Mouse (Mus musculus) thymus, postnatal 10 days (tissue): ENCODE measurements around the gene Zfp36l1.

Experiments used
- DNase-seq, 2 experiments: peaks; one replicate each; pipeline ENCODE4 v3.0.0; 2021; ENCODE audit warnings: low spot score in 2 of 2

Zfp36l1 gene

DNA sequence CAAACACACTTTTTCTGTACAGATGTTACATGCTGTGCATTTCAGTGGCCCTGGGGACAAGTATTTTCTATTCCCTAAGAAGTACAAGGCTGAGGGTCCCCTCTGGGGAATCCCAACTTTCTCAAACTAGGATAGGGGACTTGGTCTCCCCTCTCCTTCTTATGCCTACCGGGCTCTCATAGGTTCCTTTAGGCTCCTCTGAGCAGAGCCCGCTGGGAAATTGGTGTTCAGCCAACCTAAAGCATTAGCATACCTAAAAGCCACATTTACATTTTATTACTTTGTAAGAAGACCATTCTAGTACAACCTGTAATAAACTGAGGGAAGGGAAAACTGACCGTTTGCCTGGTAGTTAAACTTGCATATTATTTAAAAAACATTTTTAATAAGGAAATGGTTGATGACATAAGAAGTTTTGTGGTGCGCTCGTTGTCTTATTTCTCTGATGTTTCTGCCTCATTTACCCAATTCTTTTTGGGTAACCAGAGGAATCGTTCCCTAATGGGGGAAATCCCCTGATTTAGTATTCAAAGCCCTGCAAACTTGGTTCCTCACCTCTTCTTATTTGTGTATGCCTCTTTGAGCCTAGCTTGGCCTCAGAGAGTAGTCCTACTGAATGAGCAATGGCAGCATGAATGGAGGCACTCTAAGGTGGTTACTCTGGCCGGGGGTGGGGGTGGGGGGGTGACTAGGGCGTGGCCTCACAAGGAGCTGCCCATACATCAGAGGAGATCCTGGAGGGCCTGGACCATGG lies 42.1 kb downstream of the Zfp36l1 start:
- no peak for DNase-seq

DNA sequence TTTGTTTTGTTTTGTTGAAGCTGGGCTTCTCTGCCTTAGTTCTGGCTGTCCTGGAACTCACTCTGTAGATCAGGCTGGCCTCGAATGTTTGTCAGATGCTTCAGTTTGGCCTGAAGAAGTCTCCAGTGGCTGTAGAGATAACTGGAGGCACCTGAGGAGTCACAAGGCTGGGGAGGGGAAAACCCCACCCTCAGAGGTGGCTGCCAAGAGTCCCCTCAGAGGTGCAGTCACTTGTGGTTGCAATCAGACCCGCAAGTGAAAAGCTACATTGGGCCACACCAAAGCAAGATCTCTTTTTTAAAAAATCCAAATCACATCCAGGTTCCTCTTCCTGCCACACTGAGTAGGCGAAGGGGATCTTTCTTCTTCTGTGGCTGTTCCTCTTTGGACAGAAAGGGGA lies 43.8 kb downstream of the Zfp36l1 start:
- DNase-seq = no peak

DNA sequence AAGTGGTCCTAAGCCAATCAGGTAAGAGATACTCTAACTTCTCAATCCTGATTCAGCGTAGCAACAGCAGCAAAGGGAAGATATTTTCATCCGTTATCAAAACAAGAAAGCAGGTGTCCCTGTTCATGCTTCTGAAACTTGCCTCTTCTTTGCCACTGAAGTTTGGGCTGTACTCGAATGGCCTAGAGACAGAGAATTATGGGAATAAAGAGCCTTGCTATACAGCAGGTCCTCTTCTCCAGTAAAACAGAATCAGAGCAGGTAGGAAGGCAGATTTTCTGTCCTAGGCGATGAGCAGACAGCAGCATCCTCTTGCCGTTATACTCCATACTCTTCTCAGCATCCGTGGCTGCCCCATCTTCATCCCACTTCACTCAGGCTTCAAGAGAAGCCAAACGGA lies 44.8 kb downstream of the Zfp36l1 start:
- no peak for DNase-seq

DNA sequence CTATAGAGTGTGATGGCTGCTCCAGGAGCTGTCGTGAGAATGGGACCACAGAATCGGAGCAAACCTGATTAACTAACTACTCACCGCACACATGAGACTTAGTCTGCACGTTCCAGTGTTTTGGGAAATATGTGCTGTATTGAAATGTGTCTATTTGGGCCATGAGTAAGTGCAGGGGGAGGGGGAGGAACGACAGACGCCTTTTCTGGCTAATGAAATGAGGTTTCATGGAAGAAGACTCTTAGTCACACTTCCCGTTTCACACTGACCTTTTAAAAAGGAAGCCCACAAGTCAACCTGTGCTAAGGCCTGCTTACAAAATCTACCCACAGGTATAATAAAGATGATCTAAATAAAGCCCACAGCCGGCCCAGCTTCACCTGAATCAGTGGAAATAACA lies 47.8 kb downstream of the Zfp36l1 start:
- no peak for DNase-seq

DNA sequence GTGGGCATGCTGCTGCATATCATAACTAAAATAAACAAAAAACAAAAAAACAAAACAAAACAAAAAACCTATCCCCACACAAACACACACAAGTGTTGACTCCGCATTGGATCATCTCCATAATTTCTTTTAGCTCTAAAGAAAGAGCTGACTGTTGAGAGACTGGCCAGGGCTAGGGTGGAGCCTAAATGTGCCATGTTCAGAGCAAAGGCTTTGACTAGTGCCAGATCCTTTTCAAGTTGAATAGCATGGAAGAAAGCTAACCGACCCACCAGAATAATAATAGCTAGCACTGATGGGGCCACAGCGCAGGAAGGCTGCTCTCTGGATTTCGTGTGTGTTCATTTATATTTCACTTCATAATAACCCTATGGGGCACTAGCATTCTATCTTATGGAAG lies 48.5 kb downstream of the Zfp36l1 start:
- DNase-seq = no peak

DNA sequence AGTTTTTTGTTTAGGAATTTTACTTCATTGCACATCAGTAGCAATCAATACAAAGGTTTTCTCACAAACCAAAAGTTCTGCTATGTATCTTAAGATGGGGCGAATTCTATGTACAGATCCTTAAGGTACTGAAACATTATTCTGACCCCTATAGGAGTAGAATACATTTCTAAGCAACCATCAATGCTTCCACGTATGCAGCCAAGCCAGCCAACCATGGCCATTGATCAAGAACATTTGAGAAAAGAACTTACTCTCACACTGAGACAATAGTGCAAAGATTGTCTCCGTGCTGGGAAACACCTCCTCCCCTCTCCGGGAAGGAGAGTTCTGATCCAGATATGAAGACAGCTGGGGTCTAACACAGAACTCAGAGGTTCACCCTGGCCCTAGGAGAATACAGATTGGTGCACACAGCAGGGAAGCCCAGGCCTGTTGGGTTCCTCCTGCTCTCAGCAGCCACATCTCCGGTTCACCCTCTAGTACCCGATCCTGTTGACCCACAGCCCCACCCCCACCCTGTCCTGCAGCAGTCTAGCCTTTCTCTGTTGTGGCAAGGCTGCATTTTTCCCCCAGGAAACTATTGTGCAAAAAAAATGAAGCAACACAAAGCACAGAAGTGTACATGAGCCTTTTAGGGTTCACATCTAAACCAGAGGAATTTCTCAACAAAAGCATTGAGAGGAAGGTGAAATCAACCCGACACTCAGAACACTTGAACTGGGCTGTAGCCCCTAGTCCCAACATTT lies 49.2 kb downstream of the Zfp36l1 start:
- no peak for DNase-seq

DNA sequence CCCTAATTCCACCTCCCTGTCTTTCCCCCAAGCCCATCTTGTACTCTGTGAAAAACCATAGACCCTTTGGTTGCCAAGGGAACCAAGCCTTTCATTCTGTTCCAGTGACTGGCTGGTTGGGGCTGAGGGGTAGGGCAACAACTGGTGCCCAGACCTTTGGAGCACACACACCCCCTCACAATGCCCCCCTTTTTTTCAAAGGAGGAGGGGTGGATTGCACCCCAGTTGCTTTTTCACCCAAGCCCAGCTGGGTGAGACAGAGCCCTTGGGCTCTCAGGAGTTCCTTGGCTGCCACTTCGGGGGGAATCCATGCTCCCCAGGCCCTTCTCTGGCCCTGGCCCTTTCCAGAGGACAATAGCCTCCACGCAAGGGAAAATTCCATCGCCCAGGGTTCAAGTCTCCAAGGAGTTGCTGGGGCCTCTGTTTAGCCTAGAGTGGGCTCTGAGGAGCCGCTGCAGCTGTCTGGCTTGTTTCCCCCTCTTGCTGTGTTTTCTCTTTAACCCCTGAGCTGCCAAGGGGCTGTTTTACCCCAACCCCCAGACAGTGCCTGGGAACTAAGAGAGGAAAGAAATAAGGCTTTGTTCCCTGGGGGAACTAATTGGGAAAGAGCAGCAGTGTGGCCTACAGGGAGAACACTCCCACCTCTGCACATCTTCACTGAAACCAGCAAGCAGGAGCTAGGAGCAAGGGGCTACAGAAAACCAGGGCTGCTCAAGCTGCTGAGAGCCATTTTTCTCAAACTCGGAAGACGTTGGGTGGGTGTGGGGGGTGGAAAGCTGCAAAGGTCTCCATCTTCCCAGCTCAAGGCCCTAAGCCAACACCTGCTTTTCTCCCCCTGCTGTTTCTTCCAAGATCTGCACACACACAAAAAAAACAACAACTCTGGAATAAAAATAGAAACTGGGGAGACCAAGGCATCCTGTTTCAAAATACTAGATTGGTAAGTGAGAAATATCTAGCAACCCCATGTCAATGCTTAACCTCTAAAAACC lies 50.1 kb downstream of the Zfp36l1 start:
- peak in 1 of 2 experiments; percentile 26 for DNase-seq

DNA sequence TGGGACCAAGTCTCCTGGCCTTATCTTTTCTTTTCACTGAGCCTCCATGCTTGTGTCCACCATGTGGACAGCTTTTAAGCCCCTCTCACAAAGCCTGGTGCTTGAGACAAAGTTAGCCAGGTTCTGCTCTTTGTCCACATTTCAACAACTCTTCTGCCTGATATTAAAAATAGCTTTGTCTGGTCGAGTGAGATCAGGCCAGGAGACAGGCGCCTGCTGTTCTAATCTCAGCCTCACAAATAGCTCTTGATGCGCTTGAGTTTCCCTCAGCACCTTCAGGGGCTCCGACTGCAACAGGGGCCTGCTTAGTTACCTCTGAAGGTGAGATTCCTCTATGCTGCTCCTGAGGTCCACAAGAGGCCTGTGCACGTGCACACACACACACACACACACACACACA lies 51.0 kb downstream of the Zfp36l1 start:
- no peak for DNase-seq

DNA sequence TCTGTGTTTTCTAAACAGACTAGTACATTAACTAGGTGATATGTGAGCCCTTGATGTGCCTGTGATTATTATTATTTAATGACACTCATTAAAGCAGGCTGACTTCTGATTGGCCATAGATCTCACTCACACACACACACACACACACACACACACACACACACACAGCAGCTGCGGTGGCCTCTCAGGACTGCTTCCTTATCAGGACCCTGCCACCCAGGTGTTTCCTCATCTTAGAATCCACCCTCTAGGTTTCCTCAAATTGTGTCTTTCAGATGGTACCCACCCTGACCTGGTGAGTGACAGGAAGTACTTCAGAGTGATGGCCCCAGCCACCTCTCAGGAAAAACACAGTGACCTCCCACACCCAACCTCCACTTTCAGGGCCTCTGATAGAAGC lies 52.0 kb downstream of the Zfp36l1 start:
- peak; percentile 15 to 23 for DNase-seq

DNA sequence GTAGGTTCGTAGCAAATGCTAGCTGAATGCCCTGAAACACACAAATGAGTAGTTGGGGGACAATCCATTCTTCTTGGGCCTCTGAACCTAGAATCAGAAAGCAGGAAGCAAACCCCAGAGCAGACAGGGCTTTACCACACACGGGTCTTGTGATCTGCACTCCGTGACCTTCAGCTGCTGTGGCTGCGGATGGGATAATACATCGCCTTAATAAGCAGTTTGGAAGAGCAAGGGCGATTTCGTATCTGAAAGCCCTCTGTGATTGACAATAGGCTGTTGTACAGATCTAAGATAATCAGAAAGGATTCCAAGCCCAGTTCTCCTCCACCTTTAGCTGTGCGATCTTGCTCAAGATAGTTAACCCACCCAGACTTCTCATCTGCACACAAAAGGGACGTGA lies 52.5 kb downstream of the Zfp36l1 start:
- DNase-seq = no peak

DNA sequence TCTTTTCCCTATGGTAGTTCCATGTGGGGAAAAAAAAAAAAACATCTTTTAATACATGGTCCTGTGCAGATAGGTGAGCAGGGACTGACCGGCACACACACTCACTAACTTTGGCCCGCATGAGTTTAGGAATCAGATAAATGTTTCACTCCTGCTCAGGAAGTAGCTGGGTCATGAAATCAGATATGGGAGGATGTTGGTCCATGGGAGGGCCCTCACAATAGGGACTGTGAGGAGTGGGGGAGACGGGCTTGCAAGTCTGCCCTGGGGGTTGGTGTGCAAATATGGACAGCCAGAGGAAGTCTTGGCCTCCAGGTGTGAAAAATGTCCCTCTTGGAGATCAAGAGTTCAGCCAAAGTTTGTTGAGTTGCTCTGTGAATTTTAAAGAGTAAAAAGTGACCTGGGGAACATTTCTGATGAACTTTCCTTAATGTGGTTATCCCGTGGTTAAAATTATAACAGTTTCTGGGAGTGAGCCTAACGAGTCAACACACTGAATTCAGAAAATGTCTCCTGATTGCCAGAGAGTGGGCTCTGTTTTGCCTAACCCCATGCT lies 53.0 kb downstream of the Zfp36l1 start:
- DNase-seq = no peak
